Mouse (Mus musculus): ENCODE data around the gene Olfr819.
"Not testable (repeated sequence)": the region's sequence is repeated elsewhere in the genome, so short reads cannot be mapped to it uniquely, and the experiment has no call there.

The Olfr819 gene

GRCm38 (mm10) chr10:129967166-129967565, at the start of gene Olfr819:
Gene Olfr819, minus strand, starts transcription at chr10:129967266.
- not testable (repeated sequence) for DNase-seq

DNA sequence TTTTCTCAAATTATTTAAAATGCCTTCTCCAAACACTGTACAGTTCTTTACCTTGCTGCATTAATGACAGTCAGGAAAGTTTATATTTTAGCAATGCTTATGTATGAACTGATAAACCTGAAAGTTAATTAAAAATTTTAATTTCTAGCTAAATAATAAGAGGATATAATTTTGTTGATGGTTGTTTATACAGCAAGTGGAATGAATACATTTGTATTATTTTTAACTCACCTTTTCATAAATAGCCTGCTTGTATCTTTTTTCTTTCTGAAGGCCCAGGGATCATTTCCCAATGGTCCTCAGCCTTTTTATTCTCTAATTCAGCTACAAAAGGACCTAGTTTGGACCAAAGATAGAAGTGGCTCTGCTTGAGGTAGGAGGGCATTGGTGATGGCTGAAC, 45.3 kb upstream of the Olfr819 start, which contains the start of gene Olfr820:
Olfr820 (plus strand) TSS at position 301 of the 400 bp plus-strand sequence.
- no peak for DNase-seq

DNA sequence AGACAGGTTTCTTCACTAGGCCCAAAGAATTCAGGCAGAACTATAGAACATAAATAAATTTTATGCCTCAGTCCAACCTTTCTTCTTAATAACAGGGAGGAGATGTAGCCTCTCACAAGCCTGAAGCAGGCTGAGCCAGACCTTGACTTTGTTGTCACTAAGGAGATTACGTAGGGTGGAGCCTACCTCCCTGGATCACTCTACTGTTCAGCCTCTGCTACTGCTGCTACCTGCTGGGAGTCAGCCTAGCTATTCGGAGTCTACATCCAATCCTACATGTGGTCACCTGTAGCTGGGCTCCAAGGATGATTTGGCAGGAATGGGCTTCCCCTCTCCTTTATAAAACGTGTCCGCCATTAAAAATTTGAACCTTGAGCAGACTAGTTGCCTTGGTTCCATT, 38.3 kb upstream of the Olfr819 start:
- DNase-seq: not testable (repeated sequence)

DNA sequence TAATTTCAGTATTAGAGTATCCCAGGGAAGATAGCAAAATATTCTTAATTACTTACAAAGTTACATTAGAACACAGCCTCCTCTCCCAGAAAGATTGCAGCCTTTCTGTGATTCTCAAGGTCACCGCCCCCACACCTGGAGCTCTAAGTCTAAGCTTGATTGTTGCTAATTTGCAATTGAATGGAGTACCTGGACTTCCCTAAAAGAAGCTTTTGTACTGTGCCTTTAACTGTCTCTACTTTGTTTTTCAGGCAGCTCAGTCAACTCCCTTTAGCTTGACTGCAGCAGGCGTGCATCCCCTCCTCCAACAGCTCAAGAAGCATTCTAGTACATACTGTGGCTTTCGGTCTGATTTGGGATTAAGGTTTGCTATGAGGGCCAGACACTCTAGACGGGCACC, 37.0 kb upstream of the Olfr819 start:
- DNase-seq: not testable (repeated sequence)

DNA sequence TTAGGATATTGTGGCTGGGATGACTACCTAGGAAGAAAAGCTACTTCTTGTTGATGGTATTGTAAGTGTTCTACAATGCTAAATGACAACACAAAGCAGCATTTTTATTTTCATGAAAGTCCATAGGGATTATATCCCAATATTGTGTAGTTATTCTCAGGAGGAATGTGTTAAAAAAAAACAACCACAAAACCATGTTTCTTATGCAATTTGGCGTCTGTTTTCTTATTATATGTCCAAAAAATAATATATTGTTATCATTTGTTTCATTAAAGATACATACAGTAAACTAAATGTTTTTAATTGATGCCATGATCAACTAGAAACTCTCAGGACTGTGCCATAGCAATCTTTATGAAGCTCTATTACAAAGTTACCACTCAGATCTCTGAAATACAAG, 17.9 kb upstream of the Olfr819 start, which contains the start of gene Gm10310:
Gm10310 (minus strand) TSS at position 101 of the 400 bp plus-strand sequence.
- not testable (repeated sequence) for DNase-seq

- DNase-seq: not testable (repeated sequence)
Observed at GRCm38 (mm10) chr10:129981867-129982266, 14.8 kb upstream of the Olfr819 start.

- not testable (repeated sequence) for DNase-seq
Observed at GRCm38 (mm10) chr10:129976040-129976439, 9.0 kb upstream of the Olfr819 start, which contains the start of gene Olfr247. Gene Olfr247, minus strand, starts transcription at chr10:129976140.

DNA sequence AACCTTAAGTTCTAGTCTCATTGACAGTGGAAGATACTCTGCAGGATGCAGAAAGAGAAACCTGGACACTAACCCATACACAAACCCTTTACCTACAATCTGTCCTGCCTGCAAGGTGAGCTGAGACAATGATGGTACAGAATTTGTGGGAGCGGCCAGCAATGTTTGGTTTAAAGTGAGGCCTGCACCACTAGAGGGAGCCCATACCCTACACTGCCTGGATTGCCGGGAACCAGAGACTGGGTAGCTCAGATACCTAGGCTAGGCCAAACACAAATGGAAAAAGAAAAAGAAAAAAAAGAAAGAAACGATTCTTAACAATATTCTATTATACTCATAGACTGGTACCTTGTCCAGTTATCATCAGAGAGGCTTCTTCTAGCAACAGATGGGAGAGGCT, 5.9 kb upstream of the Olfr819 start:
- DNase-seq: not testable (repeated sequence)

DNA sequence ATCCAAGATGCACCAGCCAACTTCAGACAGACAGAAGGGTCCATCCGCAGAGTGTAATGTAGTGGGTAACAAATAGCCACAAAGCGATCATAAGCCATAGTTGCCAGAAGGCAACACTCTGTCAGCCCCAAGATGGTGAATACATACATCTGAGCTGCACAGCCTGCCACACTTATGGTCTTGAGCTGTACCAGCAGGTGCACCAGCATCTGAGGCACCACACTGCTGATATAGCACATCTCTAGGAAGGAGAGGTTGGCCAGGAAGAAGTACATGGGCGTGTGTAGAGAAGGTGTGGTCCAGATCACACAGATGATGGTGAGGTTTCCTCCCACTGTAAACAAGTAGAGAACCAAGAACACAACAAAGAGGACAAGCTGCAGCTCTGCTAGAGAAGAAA, 834 bp downstream of the Olfr819 start:
- DNase-seq: not testable (repeated sequence)

GRCm38 (mm10) chr10:129949000-129949399, 18.1 kb downstream of the Olfr819 start, which contains the start of gene Olfr818:
Gene Olfr818, minus strand, starts transcription at chr10:129949100.
- no peak for DNase-seq

- DNase-seq: no peak
Observed at GRCm38 (mm10) chr10:129915497-129915896, 51.6 kb downstream of the Olfr819 start, which contains the start of gene Olfr816. Gene Olfr816, minus strand, starts transcription at chr10:129915597.

Data from kidney, adult 18-20 months (tissue).